Mouse (Mus musculus): Measurements from ENCODE around the gene Pdcd1lg2.
"Not testable (repeated sequence)": the region's sequence is repeated elsewhere in the genome, so short reads cannot be mapped to it uniquely, and the experiment has no call there.

Gene Pdcd1lg2

GRCm38 (mm10) chr19:29384412-29384811, 26.3 kb upstream of the Pdcd1lg2 start:
- no peak for DNase-seq

GRCm38 (mm10) chr19:29384994-29385393, 25.7 kb upstream of the Pdcd1lg2 start:
- DNase-seq, result no peak

GRCm38 (mm10) chr19:29385822-29386221, 24.9 kb upstream of the Pdcd1lg2 start:
- no peak for DNase-seq

GRCm38 (mm10) chr19:29388818-29389217, 21.9 kb upstream of the Pdcd1lg2 start:
- no peak for DNase-seq

GRCm38 (mm10) chr19:29390483-29390882, 20.2 kb upstream of the Pdcd1lg2 start:
- DNase-seq, result no peak

GRCm38 (mm10) chr19:29391279-29391678, 19.4 kb upstream of the Pdcd1lg2 start:
- no peak for DNase-seq

GRCm38 (mm10) chr19:29393333-29393732, 17.4 kb upstream of the Pdcd1lg2 start:
- DNase-seq, result no peak

- DNase-seq, result no peak
These were observed 16.0 kb upstream of the Pdcd1lg2 start for GRCm38 (mm10) chr19:29394721-29395120.

- no peak for DNase-seq
These were observed 14.4 kb upstream of the Pdcd1lg2 start for GRCm38 (mm10) chr19:29396353-29396752.

GRCm38 (mm10) chr19:29399786-29400185, 10.9 kb upstream of the Pdcd1lg2 start:
- DNase-seq, result no peak

- DNase-seq, result no peak
These were observed 10.3 kb upstream of the Pdcd1lg2 start for GRCm38 (mm10) chr19:29400466-29400865.

- DNase-seq, result no peak
These were observed 8.1 kb upstream of the Pdcd1lg2 start for GRCm38 (mm10) chr19:29402621-29403020.

- DNase-seq, result no peak
These were observed 7.5 kb upstream of the Pdcd1lg2 start for GRCm38 (mm10) chr19:29403251-29403650.

- no peak for DNase-seq
These were observed 5.3 kb upstream of the Pdcd1lg2 start for GRCm38 (mm10) chr19:29405388-29405787.

GRCm38 (mm10) chr19:29406042-29407017, 4.4 kb upstream of the Pdcd1lg2 start:
- DNase-seq, result no peak

GRCm38 (mm10) chr19:29412476-29413420, 2.0 kb downstream of the Pdcd1lg2 start:
- no peak for DNase-seq

- no peak for DNase-seq
These were observed 3.8 kb downstream of the Pdcd1lg2 start for GRCm38 (mm10) chr19:29414513-29414912.

GRCm38 (mm10) chr19:29414917-29415316, 4.2 kb downstream of the Pdcd1lg2 start:
- not testable (repeated sequence) for DNase-seq

GRCm38 (mm10) chr19:29416393-29416902, 5.7 kb downstream of the Pdcd1lg2 start:
- no peak for DNase-seq

GRCm38 (mm10) chr19:29417188-29417587, 6.5 kb downstream of the Pdcd1lg2 start:
- no peak for DNase-seq

GRCm38 (mm10) chr19:29417894-29418293, 7.2 kb downstream of the Pdcd1lg2 start:
- no peak for DNase-seq

- DNase-seq, result no peak
These were observed 8.0 kb downstream of the Pdcd1lg2 start for GRCm38 (mm10) chr19:29418661-29419115.

- no peak for DNase-seq
These were observed 8.8 kb downstream of the Pdcd1lg2 start for GRCm38 (mm10) chr19:29419506-29419905.
